Mouse (Mus musculus) neural tube, embryonic 14.5 days (tissue): Measurements from ENCODE around the gene Adh7. TPM values are rescaled to one million over a fixed set of nuclear protein-coding genes. Genes with fewer than 3 reads are reported as not detected.

Source experiments
- ATAC-seq: fragments of 200-750 bp; cut with Nextera tagmentation; 2 replicates; pipeline ENCODE4 v1.8.0; 2017; ENCODE audit warnings: low read depth, mild to moderate bottlenecking, moderate TSS enrichment, moderate library complexity
- H3K27ac ChIP-seq: fragments of 300-500 bp; sonication (generic); 2 replicates; pipeline ENCODE4 v1.5.1; 2014; ENCODE audit warnings: low read depth, mild to moderate bottlenecking, control low read depth, low read length, moderate library complexity, mixed read lengths
- H3K27me3 ChIP-seq: fragments of 300-500 bp; sonication (generic); 2 replicates; pipeline ENCODE4 v1.6.1; 2014; ENCODE audit warnings: low read length; ENCODE audit not compliant: control insufficient read depth, insufficient read depth
- H3K36me3 ChIP-seq: fragments of 300-500 bp; sonication (generic); 2 replicates; pipeline ENCODE4 v1.6.1; 2014; ENCODE audit warnings: low read length, mixed read lengths; ENCODE audit not compliant: control insufficient read depth, insufficient read depth
- H3K4me1 ChIP-seq: fragments of 300-500 bp; sonication (generic); 2 replicates; pipeline ENCODE4 v1.6.1; 2014; ENCODE audit warnings: low read length; ENCODE audit not compliant: control insufficient read depth, insufficient read depth
- H3K4me2 ChIP-seq: fragments of 300-500 bp; sonication (generic); 2 replicates; pipeline ENCODE4 v1.6.1; 2014; ENCODE audit warnings: mild to moderate bottlenecking, low read depth, low read length, control low read depth
- H3K4me3 ChIP-seq: fragments of 300-500 bp; sonication (generic); 2 replicates; pipeline ENCODE4 v1.5.1; 2014; ENCODE audit warnings: low read depth, low read length, control low read depth, mixed read lengths
- H3K9ac ChIP-seq: fragments of 300-500 bp; sonication (generic); replicated peaks from 2 replicates; pipeline ENCODE4 v1.6.1; 2014; ENCODE audit warnings: low read depth, mild to moderate bottlenecking, control low read depth, low read length, mixed read lengths
- H3K9me3 ChIP-seq: fragments of 300-500 bp; sonication (generic); 2 replicates; pipeline ENCODE4 v1.6.1; 2016; ENCODE audit warnings: low read length; ENCODE audit not compliant: control insufficient read depth
- WGBS: fragments of 180-500 bp; shearing (Covaris S2); extraction: QIAGEN DNeasy Blood & Tissue Kit; methylation state at CpG from one replicate; pipeline ENCODE4 v1.1.7; 2014; 5-methylcytosine and 5-hydroxymethylcytosine counted together
- polyA plus RNA-seq: library from polyadenylated mRNA; unstranded; fragments of >200 nt; fragmentation: Nextera tagmentation; extraction: Ambion mirVana; gene quantifications from 2 replicates; pipeline ENCODE4 v1.2.1, GENCODE M21; 2014

The Adh7 gene
- polyA plus RNA-seq = 0.54 and 0.77 TPM in 2 replicates

DNA sequence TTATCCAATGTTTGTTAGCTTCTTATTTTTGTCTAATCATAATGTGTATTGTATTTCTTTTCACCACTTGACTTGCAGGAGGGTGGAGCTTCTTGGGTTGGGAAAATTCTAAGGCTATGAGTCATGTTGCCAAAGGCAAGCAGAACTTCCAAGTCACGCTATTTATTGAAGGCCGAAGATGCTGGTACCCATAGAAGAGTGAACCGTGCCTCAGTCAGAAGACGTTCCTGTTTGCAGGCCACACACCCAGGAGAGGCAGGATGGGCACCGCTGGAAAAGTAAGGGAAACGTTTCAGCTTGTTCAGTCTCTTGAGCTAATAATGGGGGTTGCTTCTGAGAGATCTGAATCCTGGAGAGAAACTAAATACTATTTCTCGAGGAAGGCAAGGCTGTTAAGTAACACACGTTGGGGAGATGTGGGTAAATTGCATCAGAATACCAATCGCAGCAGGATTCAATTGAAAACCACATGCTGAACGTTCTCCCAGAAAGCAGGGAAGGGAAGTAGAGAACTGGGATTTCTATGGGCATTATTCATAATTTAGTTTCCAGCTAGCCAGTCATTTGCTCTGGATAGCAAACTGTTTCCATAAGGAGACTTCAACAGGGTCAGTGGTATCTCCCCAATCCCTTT lies at the start of gene Adh7:
Gene Adh7 (plus strand): TSS at position 130 of the 634 bp plus-strand sequence.
- WGBS = 83% methylated on average over 10 of the region's 10 CpGs

DNA sequence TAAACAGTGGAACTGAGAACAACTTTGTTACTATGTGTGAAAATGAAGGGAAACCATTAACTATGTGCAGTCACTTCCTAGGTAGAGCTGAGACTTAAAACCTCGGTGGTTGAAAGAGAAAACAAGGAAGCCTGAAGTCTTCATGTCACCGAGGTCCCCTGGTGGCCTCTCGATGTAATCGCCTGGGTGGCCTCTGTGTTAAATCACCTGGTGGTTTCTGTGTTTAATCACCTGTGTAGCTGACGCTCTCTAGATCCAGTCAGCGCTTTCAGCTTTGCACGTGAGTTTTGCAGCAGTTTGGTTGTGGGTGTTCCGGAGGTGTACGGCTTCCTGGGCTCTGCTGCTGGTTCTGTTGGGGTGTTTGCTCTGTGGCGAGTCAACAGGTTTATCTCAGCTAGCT lies 44.3 kb upstream of the Adh7 start:
- H3K9me3 ChIP-seq = no peaks in the 10 kb centered on the region
- no peak overlapping the region for H3K4me2 ChIP-seq
- no peak overlapping the region for H3K9ac ChIP-seq
- H3K27me3 ChIP-seq = no peaks in the 10 kb centered on the region
- WGBS = 78% methylated on average over 10 of the region's 10 CpGs
- H3K27ac ChIP-seq = no peak overlapping the region
- H3K4me3 ChIP-seq = no peak overlapping the region
- H3K36me3 ChIP-seq = no peaks in the 10 kb centered on the region
- no peak for ATAC-seq
- no peaks in the 10 kb centered on the region for H3K4me1 ChIP-seq

More for the DNA sequence above, at the start of gene Adh7:
- Histone ChIP-seq H3K9ac (no peak within 1 kb of the TSS), H3K4me3 (no peak within 1 kb of the TSS), H3K27ac (no peak within 1 kb of the TSS), H3K27me3 (no peaks in the 10 kb centered on the region), H3K9me3 (no peaks in the 10 kb centered on the region), H3K36me3 (no peaks in the 10 kb centered on the region), H3K4me2 (no peak within 1 kb of the TSS), H3K4me1 (no peaks in the 10 kb centered on the region)
- ATAC-seq = no peak

- no peaks in the 10 kb centered on the region for H3K9me3 ChIP-seq
- no peak overlapping the region for H3K4me3 ChIP-seq
- no peak overlapping the region for H3K4me2 ChIP-seq
- no peaks in the 10 kb centered on the region for H3K27me3 ChIP-seq
- H3K36me3 ChIP-seq = no peaks in the 10 kb centered on the region
- ATAC-seq = no peak
- H3K4me1 ChIP-seq = no peaks in the 10 kb centered on the region
- WGBS = 92% methylated on average over 6 of the region's 6 CpGs
- H3K9ac ChIP-seq = no peak overlapping the region
- H3K27ac ChIP-seq = no peak overlapping the region
These were observed 42.0 kb upstream of the Adh7 start for GRCm38 (mm10) chr3:138175551-138175950.

GRCm38 (mm10) chr3:138182019-138182418 lies 35.5 kb upstream of the Adh7 start:
- Histone ChIP-seq H3K4me1 (no peaks in the 10 kb centered on the region), H3K9ac (no peak overlapping the region), H3K27me3 (no peaks in the 10 kb centered on the region), H3K4me2 (no peak overlapping the region), H3K4me3 (no peak overlapping the region), H3K36me3 (no peaks in the 10 kb centered on the region), H3K9me3 (no peaks in the 10 kb centered on the region), H3K27ac (no peak overlapping the region)
- 83% methylated on average over 2 of the region's 2 CpGs for WGBS
- ATAC-seq = no peak

GRCm38 (mm10) chr3:138183371-138183770 lies 34.2 kb upstream of the Adh7 start:
- Histone ChIP-seq H3K4me1 (no peaks in the 10 kb centered on the region), H3K27ac (no peak overlapping the region), H3K27me3 (no peaks in the 10 kb centered on the region), H3K9ac (no peak overlapping the region), H3K36me3 (no peaks in the 10 kb centered on the region), H3K4me3 (no peak overlapping the region), H3K9me3 (no peaks in the 10 kb centered on the region), H3K4me2 (no peak overlapping the region)
- WGBS = 91% methylated on average over 7 of the region's 7 CpGs
- no peak for ATAC-seq

- Histone ChIP-seq H3K4me2 (no peak overlapping the region), H3K27me3 (no peaks in the 10 kb centered on the region), H3K36me3 (no peaks in the 10 kb centered on the region), H3K4me1 (no peaks in the 10 kb centered on the region), H3K27ac (no peak overlapping the region), H3K9me3 (no peaks in the 10 kb centered on the region), H3K4me3 (no peak overlapping the region), H3K9ac (no peak overlapping the region)
- 73% methylated on average over 4 of the region's 4 CpGs for WGBS
- ATAC-seq = no peak
These were observed 32.3 kb upstream of the Adh7 start for GRCm38 (mm10) chr3:138185290-138185689.

GRCm38 (mm10) chr3:138185995-138186930 lies 31.3 kb upstream of the Adh7 start:
- Histone ChIP-seq H3K27ac (no peak overlapping the region), H3K9me3 (no peaks in the 10 kb centered on the region), H3K4me2 (no peak overlapping the region), H3K9ac (no peak overlapping the region), H3K27me3 (no peaks in the 10 kb centered on the region), H3K36me3 (no peaks in the 10 kb centered on the region), H3K4me3 (no peak overlapping the region), H3K4me1 (no peaks in the 10 kb centered on the region)
- 0 out of 2 replicates have a peak, but pooled peaks have one; percentile 38 for ATAC-seq
- 82% methylated on average over 26 of the region's 26 CpGs for WGBS

DNA sequence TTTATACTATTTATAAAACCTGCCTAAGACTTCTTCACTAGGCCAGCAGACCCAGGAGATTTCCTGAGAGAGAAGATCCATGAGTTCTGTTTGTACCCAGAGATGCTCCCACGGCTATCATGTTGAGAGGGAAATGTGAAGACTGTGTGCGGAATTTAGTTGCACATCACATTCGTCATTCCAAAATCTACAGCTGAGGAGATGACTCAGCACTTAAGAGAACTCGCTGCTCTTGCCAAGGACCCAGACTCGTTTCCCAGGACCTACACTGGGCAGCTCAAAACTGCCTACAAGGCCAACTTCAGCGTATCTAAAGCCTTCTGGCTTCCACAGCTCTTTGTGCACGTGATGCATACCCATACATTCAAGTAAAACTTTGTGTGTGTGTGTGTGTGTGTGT lies 25.3 kb upstream of the Adh7 start:
- no peak overlapping the region for H3K9ac ChIP-seq
- WGBS = 88% methylated on average over 7 of the region's 7 CpGs
- H3K36me3 ChIP-seq = no peaks in the 10 kb centered on the region
- no peak for ATAC-seq
- H3K9me3 ChIP-seq = no peaks in the 10 kb centered on the region
- H3K4me1 ChIP-seq = no peaks in the 10 kb centered on the region
- no peak overlapping the region for H3K4me3 ChIP-seq
- no peaks in the 10 kb centered on the region for H3K27me3 ChIP-seq
- no peak overlapping the region for H3K27ac ChIP-seq
- no peak overlapping the region for H3K4me2 ChIP-seq

DNA sequence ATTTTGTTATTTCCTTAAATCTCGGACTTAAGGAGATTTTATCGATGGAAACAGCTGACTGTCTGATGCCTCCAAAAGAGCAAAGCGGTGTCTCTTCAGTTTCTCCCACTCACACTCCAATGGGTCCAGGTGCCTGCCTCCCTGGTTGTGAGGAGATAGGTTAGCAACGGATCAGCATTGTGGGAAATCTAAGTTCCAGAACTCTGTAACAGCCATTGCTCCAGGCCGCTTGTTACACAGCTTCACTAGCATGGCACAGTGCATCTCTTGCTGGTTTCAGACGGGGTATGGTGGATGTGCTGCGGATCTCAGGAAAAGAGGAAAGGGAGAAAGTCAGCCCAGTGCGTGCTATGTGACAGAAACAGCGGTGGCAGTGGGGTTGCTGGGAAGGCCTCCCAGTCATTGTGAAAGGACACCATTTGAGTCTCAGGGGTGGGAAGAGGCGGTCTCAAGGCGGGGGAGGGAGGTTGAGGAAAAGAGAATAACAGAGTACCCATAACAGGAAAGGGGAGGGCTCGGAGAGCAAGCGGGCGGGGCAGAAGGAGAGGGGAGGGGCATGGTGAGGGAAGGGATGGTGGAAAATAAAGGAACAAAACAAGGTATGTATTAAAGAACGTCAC lies 23.8 kb upstream of the Adh7 start, which contains the start of gene 4930579F01Rik:
Gene 4930579F01Rik (minus strand): TSS at position 143 of the 620 bp plus-strand sequence.
- Histone ChIP-seq H3K27me3 (no peaks in the 10 kb centered on the region), H3K9me3 (no peaks in the 10 kb centered on the region), H3K27ac (no peak within 1 kb of the TSS), H3K4me2 (no peak within 1 kb of the TSS), H3K36me3 (no peaks in the 10 kb centered on the region), H3K9ac (no peak within 1 kb of the TSS), H3K4me3 (no peak within 1 kb of the TSS), H3K4me1 (no peaks in the 10 kb centered on the region)
- 86% methylated on average over 15 of the region's 15 CpGs for WGBS
- ATAC-seq = no peak
